Mouse (Mus musculus) CH12.LX (cell line): ENCODE measurements around the gene Vmn2r94. TPM values are rescaled to one million over a fixed set of nuclear protein-coding genes. Genes with fewer than 3 reads are reported as not detected.

Experiments
- DNase-seq: peaks from one replicate; pipeline ENCODE4 v3.0.0-alpha.2; 2013; ENCODE audit errors: extremely low read depth
- H3K27ac ChIP-seq: 2 replicates; pipeline ENCODE4 v1.5.1; 2012; ENCODE audit warnings: low read depth, mild to moderate bottlenecking, control low read depth, moderate library complexity; ENCODE audit not compliant: insufficient read depth
- H3K27me3 ChIP-seq: replicated peaks from 2 replicates; pipeline ENCODE3; 2012; ENCODE audit warnings: inconsistent platforms
- H3K36me3 ChIP-seq, 2 experiments: replicated peaks in 1 of 2; 2 replicates each; pipeline versions ENCODE3 to v1.6.1; 2012; ENCODE audit warnings: inconsistent platforms in 1 of 2, low read length in 1 of 2, mild to moderate bottlenecking in 1 of 2, mixed read lengths in 1 of 2, moderate library complexity in 1 of 2; ENCODE audit not compliant: control insufficient read depth in 1 of 2, insufficient read depth in 1 of 2
- H3K4me1 ChIP-seq, 2 experiments: 2 replicates each; pipeline ENCODE4 v1.6.1; 2012; ENCODE audit warnings: inconsistent platforms in 1 of 2, moderate library complexity in 1 of 2; ENCODE audit not compliant: insufficient read depth in 2 of 2, control insufficient read depth in 1 of 2
- H3K4me2 ChIP-seq: 2 replicates; pipeline ENCODE4 v1.6.1; 2012; ENCODE audit warnings: low read depth, mild to moderate bottlenecking, control low read depth; ENCODE audit not compliant: poor library complexity, insufficient read depth, severe bottlenecking
- H3K4me3 ChIP-seq, 3 experiments: fragments of 150-350 bp in 1 of 3; sonication (generic) in 1 of 3; replicated peaks in 1 of 3; 2 replicates each; pipeline versions ENCODE3 to v1.5.1; 2011 to 2012; ENCODE audit warnings: low read depth in 2 of 3, low read length in 2 of 3, mild to moderate bottlenecking in 2 of 3, moderate library complexity in 2 of 3, control low read depth in 1 of 3, improper control_type of control experiment in 1 of 3, inconsistent platforms in 1 of 3, mixed read lengths in 1 of 3; ENCODE audit not compliant: poor library complexity in 1 of 3
- H3K79me2 ChIP-seq: replicated peaks from 2 replicates; pipeline ENCODE4 v1.6.1; 2012; ENCODE audit warnings: mild to moderate bottlenecking, moderate library complexity; ENCODE audit not compliant: control insufficient read depth, poor library complexity, insufficient read depth, severe bottlenecking; ENCODE audit errors: extremely low read depth
- H3K9ac ChIP-seq: 2 replicates; pipeline ENCODE4 v1.6.1; 2012; ENCODE audit warnings: low read depth, mild to moderate bottlenecking, control low read depth, moderate library complexity; ENCODE audit not compliant: insufficient read depth
- H3K9me3 ChIP-seq: replicated peaks from 2 replicates; pipeline ENCODE3; 2012; ENCODE audit warnings: low read length, inconsistent platforms, mixed read lengths
- BHLHE40 ChIP-seq: IDR thresholded peaks from 2 replicates; pipeline ENCODE4 v1.6.1; 2011; ENCODE audit warnings: mild to moderate bottlenecking, low read depth, low read length, improper control_type of control experiment
- CTCF ChIP-seq, 2 experiments: IDR thresholded peaks in 1 of 2; conservative IDR thresholded peaks in 1 of 2; 2 replicates each; pipeline ENCODE4 v1.5.1; 2011 to 2012; ENCODE audit warnings: low read depth in 2 of 2, low read length in 2 of 2, improper control_type of control experiment in 1 of 2, inconsistent platforms in 1 of 2, mild to moderate bottlenecking in 1 of 2, moderate library complexity in 1 of 2
- E2F4 ChIP-seq: IDR thresholded peaks from 2 replicates; pipeline ENCODE4 v1.6.1; 2011; ENCODE audit warnings: low read depth, low read length, improper control_type of control experiment; ENCODE audit not compliant: insufficient replicate concordance
- GABPA ChIP-seq: IDR thresholded peaks from 2 replicates; pipeline ENCODE4 v1.6.1; 2012; ENCODE audit warnings: low read depth, low read length, improper control_type of control experiment, inconsistent platforms; ENCODE audit not compliant: insufficient replicate concordance
- HCFC1 ChIP-seq: IDR thresholded peaks from 2 replicates; pipeline ENCODE4 v1.6.1; 2012; ENCODE audit warnings: low read depth, mild to moderate bottlenecking, inconsistent platforms, low read length, improper control_type of control experiment
- IRF4 ChIP-seq: IDR thresholded peaks from 2 replicates; pipeline ENCODE4 v1.6.1; 2014; ENCODE audit warnings: low read depth, mild to moderate bottlenecking, inconsistent platforms, low read length, improper control_type of control experiment
- JUN ChIP-seq: IDR thresholded peaks from 2 replicates; pipeline ENCODE4 v1.6.1; 2011; ENCODE audit warnings: low read depth, mild to moderate bottlenecking, low read length, improper control_type of control experiment, moderate library complexity; ENCODE audit not compliant: insufficient read depth
- JUND ChIP-seq: conservative IDR thresholded peaks from 2 replicates; pipeline ENCODE4 v1.6.1; 2011; ENCODE audit warnings: low read depth, low read length, improper control_type of control experiment
- KAT2A ChIP-seq: IDR thresholded peaks from 2 replicates; pipeline ENCODE4 v1.6.1; 2012; ENCODE audit warnings: low read length, improper control_type of control experiment, inconsistent platforms; ENCODE audit not compliant: insufficient replicate concordance
- MAFK ChIP-seq: IDR thresholded peaks from 2 replicates; pipeline ENCODE4 v1.6.1; 2011; ENCODE audit warnings: low read length, improper control_type of control experiment; ENCODE audit not compliant: insufficient replicate concordance
- MAX ChIP-seq: IDR thresholded peaks from 2 replicates; pipeline ENCODE4 v1.6.1; 2011; ENCODE audit warnings: low read length, improper control_type of control experiment
- MYC ChIP-seq: IDR thresholded peaks from 2 replicates; pipeline ENCODE4 v1.6.1; 2011; ENCODE audit warnings: low read depth, mild to moderate bottlenecking, improper control_type of control experiment, low read length
- NELFE ChIP-seq: IDR thresholded peaks from 2 replicates; pipeline ENCODE4 v1.6.1; 2011; ENCODE audit warnings: low read depth, low read length, improper control_type of control experiment
- NRF1 ChIP-seq: IDR thresholded peaks from 2 replicates; pipeline ENCODE4 v1.6.1; 2014; ENCODE audit warnings: low read depth, mild to moderate bottlenecking, inconsistent platforms, low read length, improper control_type of control experiment, moderate library complexity
- PAX5 ChIP-seq: IDR thresholded peaks from 2 replicates; pipeline ENCODE4 v1.6.1; 2012; ENCODE audit warnings: low read length, inconsistent platforms, mixed read lengths
- POLR2AphosphoS2 ChIP-seq: IDR thresholded peaks from 2 replicates; pipeline ENCODE4 v1.6.1; 2011; ENCODE audit warnings: low read depth, low read length, improper control_type of control experiment
- RAD21 ChIP-seq: IDR thresholded peaks from 2 replicates; pipeline ENCODE4 v1.6.1; 2011; ENCODE audit warnings: low read depth, mild to moderate bottlenecking, low read length, improper control_type of control experiment, moderate library complexity
- TBP ChIP-seq: conservative IDR thresholded peaks from 2 replicates; pipeline ENCODE4 v1.6.1; 2011; ENCODE audit warnings: low read depth, low read length, improper control_type of control experiment
- TCF12 ChIP-seq: IDR thresholded peaks from 2 replicates; pipeline ENCODE4 v1.6.1; 2014; ENCODE audit warnings: low read depth, mild to moderate bottlenecking, inconsistent platforms, low read length, improper control_type of control experiment
- USF1 ChIP-seq: IDR thresholded peaks from 2 replicates; pipeline ENCODE4 v1.6.1; 2014; ENCODE audit warnings: low read depth, mild to moderate bottlenecking, inconsistent platforms, low read length, improper control_type of control experiment
- USF2 ChIP-seq: conservative IDR thresholded peaks from 2 replicates; pipeline ENCODE4 v1.6.1; 2011; ENCODE audit warnings: low read depth, low read length, improper control_type of control experiment
- ZC3H11A ChIP-seq: IDR thresholded peaks from 2 replicates; pipeline ENCODE4 v1.6.1; 2012; ENCODE audit warnings: low read depth, mild to moderate bottlenecking, inconsistent platforms, low read length, improper control_type of control experiment
- ZKSCAN1 ChIP-seq: IDR thresholded peaks from 2 replicates; pipeline ENCODE4 v1.6.1; 2012; ENCODE audit warnings: low read depth, inconsistent platforms, low read length, improper control_type of control experiment, borderline replicate concordance
- ZNF384 ChIP-seq: IDR thresholded peaks from 2 replicates; pipeline ENCODE4 v1.6.1; 2012; ENCODE audit warnings: low read depth, low read length, improper control_type of control experiment, inconsistent platforms
- dilution Hi-C: fragments of 300-500 bp; cut with MboI; formaldehyde crosslinking; loops from 2 replicates; pipeline ENCODE4 v1.14.3; 2020; ENCODE audit warnings: low sequenced_read_pairs; ENCODE audit not compliant: extremely low pct_unique_long_range_greater_than_20kb, extremely low pct_ligation_motif_present
- in situ Hi-C: fragments of 300-500 bp; cut with MboI; formaldehyde crosslinking; loops from 3 replicates; pipeline ENCODE4 v1.14.3; 2019; ENCODE audit warnings: low sequenced_read_pairs, low pct_ligation_motif_present, low pct_unique_long_range_greater_than_20kb, mixed read lengths
- polyA plus RNA-seq: library from polyadenylated mRNA; unstranded; fragments of >175 nt; gene quantifications from 2 replicates; pipeline ENCODE4 v1.2.1, GENCODE M21; 2012; ENCODE audit warnings: low read depth; ENCODE audit not compliant: insufficient read length
- total RNA-seq, 2 experiments: library from RNA; depleted of rRNA; stranded (reverse); fragments of 300-350 nt in 1 of 2; fragments of >200 nt in 1 of 2; gene quantifications; 2 replicates each; pipeline ENCODE4 v1.2.3; 2012 to 2014

The Vmn2r94 gene
- total and polyA plus RNA-seq, 3 experiments: not detected

DNA sequence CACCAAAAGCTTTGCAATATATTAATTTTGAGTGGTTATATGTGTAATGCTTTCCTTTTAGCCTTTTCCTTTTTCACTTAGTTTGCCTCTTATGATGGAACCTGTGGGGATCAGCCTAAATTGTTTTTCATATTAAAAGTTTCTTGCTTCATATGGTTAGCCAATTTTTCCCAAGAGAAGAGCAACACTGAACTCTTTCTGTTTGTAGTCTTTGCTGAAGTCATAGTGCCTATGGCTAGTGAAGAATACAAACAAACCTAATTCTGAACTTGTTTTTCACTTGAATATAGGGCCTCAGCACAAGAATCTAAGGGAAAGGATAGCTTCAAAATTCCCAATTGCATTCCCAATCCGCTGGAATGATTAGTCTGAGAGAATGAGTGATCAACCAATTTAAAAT, 20.2 kb upstream of the Vmn2r94 start, which contains the start of gene Vmn2r93:
Gene Vmn2r93, plus strand, starts transcription at position 301 of the 400 bp plus-strand sequence.
- H3K9me3 ChIP-seq: no peaks in the 10 kb centered on the region
- no peaks in the 10 kb centered on the region for H3K4me1 ChIP-seq
- in situ Hi-C loops (no loop called here), dilution Hi-C loops (no loop called here)
- H3K4me2 ChIP-seq: no peak within 1 kb of the TSS
- H3K27me3 ChIP-seq: no peaks in the 10 kb centered on the region
- no peaks in the 10 kb centered on the region for H3K36me3 ChIP-seq
- no peak within 1 kb of the TSS for H3K9ac ChIP-seq
- DNase-seq: no peak
- TF ChIP-seq JUND (no peak), E2F4 (no peak), POLR2AphosphoS2 (no peak), KAT2A (no peak), JUN (no peak), TCF12 (no peak), RAD21 (no peak), USF2 (no peak), TBP (no peak), MAFK (no peak), IRF4 (no peak), BHLHE40 (no peak), USF1 (no peak), CTCF (conservative IDR thresholded peaks at IDR 0.05 in 1 of 2, IDR thresholded peaks at IDR 0.05 in 1 of 2; ENCODE audit: low read depth in 2 of 2, low read length in 2 of 2) (no peak), ZNF384 (no peak), GABPA (no peak)
- no peak within 1 kb of the TSS for H3K27ac ChIP-seq
- H3K79me2 ChIP-seq: no peaks in the 10 kb centered on the region
- H3K4me3 ChIP-seq: no peak within 1 kb of the TSS

- no peak overlapping the region for H3K4me2 ChIP-seq
- no peak overlapping the region for H3K27ac ChIP-seq
- H3K79me2 ChIP-seq: no peaks in the 10 kb centered on the region
- H3K4me1 ChIP-seq: no peaks in the 10 kb centered on the region
- dilution Hi-C loops: no loop called here
- DNase-seq: no peak
- TF ChIP-seq NELFE (no peak), ZKSCAN1 (no peak), MYC (no peak), HCFC1 (no peak), NRF1 (no peak), RAD21 (no peak), PAX5 (no peak), MAX (no peak), CTCF (conservative IDR thresholded peaks at IDR 0.05 in 1 of 2, IDR thresholded peaks at IDR 0.05 in 1 of 2; ENCODE audit: low read depth in 2 of 2, low read length in 2 of 2) (no peak), IRF4 (no peak), ZC3H11A (no peak), MAFK (no peak)
- TF ChIP-seq, all 38 proteins: peak for 0
- Histone ChIP-seq H3K9ac (no peak overlapping the region), H3K4me3 (no peak overlapping the region), H3K36me3 (no peaks in the 10 kb centered on the region), H3K9me3 (no peaks in the 10 kb centered on the region), H3K27me3 (no peaks in the 10 kb centered on the region)
- in situ Hi-C loops: no loop called here
These were observed 40.6 kb downstream of the Vmn2r94 start for GRCm38 (mm10) chr17:18236931-18237330.
